Mouse (Mus musculus): ENCODE measurements around the gene Srebf2.
"Not testable (repeated sequence)": the region's sequence is repeated elsewhere in the genome, so short reads cannot be mapped to it uniquely, and the experiment has no call there.

Srebf2 gene

DNA sequence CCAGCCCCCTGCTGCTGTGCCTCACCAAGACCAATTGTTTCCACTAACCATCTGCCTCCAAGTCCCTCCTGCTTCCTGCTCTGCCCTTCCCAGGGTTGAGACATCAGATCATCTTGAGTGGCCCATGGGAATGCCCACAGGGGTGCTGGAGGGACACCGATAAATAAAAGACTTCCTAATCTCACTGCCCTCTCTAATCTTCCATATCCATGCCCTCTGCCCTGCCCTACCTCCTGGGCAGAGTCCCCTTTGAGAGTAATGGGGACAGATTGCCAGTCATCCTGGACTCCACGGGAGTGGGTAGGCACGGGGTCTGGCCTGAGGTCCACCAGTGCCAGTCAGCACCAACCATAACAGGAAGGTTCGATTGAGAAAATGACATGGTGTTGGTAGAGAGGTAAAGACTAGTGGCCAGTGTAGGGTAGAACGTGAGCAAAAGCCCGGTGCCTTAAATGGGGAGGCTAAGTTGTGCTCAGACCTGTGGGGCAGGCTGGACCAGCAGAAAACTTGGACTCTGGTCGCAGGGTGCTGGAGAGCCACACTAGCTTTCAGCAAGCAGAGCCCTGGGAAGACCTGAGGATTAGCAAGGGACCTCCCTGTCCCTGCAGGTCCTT lies 77.7 kb downstream of the Srebf2 start:
- DNase-seq (ENCODE audit: extremely low spot score), result no peak

DNA sequence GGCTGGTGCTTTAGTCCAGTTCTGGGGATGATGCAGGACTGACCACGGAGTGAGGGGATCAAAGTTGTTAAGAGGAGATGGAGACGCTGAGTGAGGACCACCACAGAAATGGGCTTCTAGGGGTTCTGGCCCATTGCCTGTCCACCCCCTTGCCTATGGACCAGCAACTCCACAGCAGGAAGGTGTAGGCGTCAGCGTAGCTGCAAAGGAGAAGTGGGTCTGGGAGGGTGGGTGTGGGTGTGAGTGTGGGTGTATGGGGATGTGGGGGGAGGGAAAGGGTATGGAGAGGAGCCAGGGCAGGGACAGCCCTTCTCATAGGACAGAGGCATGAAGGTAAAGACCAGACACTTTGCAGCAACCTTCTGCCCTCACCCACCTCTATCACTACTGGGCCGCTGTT lies 78.8 kb downstream of the Srebf2 start:
- no peak for DNase-seq (ENCODE audit: extremely low spot score)

DNA sequence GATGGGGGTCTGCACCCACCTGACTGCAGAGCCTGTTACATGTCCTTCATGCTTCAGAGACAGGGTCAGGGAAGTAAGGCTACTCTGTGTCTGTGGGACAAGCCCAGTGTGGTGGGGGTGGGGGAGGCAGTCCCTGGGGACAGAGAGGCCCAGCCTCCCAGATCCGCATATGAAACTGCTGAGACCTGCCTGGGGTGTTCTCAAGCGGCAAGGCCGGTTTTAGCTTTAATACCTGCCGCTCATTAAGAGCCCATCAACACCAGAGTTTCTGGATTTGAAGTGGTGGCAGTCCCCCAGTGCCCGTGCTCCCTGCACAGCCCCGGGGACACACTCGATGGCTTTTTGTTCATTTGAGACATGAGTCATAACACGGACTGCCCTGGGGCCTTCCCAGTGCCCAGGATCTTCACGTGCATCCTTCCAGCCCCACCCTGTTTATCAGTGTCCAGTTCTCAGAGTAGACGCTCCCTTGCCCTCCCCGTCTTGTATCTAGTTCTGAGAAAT lies 82.6 kb downstream of the Srebf2 start:
- no peak for DNase-seq (ENCODE audit: extremely low spot score)

DNA sequence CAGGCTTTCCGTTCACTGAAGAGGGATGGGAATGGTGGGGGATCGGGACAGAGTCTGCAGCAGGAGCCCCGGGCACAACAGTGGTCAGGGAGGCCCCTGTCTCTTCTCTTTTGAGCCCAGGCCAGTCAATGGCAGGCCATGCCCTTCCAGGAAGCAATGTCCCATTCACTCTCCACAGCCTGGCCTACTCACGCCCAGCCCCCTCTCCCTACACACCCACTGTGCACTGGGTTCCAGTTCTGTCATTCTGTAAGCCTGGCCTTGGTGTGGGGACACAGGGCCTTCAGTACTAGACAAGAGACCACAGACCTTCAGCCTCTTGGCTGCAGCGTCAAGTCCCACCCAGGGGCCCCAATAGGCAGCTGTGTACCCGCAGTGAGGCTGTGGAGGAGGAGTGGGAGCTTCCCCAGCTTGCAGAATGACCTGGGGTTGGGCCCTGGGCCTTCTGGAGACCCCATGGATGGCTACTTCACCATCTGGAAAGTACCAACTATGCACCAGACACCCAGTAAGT lies 83.2 kb downstream of the Srebf2 start:
- no peak for DNase-seq (ENCODE audit: extremely low spot score)

DNA sequence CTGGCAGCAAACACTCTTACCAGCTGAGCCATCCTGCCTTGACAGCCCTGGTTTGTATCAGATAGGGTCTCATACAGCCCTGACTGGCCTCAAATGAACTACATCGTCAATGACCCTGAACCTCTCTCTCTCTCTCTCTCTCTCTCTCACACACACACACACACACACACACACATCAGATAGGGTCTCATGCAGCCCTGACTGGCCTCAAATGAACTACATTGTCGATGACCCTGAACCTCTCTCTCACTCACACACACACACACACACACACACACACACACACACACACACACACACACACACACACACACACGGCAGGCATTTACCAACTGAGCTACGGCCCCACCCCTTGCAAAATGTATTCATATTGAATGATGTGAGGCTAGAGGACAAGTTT lies 84.1 kb downstream of the Srebf2 start:
- no peak for DNase-seq (ENCODE audit: extremely low spot score)

DNA sequence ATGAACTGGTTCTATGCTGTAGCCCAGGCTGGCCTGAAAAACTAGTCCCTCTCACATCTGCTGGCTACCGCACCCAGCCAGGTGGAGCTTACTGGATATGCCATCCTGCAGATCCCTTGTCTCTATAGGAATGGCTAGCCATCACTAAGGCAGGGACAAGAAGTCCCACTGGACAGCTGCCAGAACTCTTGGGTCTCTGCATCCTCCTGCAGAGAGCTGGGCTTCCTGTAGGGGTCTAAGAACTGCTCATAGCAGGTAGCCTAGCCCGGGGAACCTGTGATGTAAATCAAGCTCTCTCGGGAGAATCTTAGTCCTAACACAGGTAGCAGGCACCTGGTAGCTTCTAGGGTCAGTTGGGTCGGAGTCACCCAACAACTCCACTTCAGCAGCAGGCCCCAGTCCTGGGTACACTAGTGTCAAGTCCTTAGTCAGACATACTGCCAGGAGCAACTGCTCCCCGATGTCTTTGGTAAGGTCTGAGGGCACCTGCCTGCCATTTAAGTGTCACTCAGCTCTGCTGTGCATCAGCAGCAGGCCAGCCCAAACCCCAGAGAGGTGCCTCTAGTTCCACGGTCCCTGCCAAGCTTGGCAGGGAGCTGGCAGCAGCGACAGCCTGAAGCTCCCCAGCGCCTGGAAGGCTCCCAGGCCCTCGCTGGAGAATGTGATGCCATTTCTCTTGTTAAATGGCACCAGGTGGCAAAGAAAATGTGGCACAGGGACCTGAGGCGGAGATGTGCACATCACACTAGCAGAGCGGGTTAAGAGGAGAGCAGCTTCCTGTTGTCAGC lies 84.8 kb downstream of the Srebf2 start:
- DNase-seq (ENCODE audit: extremely low spot score), result no peak

DNA sequence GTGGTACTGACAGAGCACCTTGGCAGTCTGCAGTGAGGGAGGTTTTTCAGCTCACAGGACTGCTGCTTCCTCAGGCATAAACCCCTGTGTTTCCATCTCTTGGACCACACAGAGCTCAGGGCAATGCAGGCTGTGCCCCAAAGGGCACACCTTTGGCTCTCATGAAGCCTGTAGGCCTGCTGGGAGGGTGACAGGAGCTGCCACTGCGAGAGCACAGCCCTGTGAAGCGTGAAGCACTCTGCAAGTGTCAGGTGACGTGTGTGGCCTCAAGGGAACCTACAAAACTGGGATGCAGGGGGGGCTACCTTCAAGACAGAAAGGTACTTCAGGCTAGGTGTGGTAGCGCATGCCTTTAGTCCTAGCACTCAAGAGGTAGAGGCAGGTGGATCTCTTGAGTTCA lies 85.7 kb downstream of the Srebf2 start:
- no peak for DNase-seq (ENCODE audit: extremely low spot score)

DNA sequence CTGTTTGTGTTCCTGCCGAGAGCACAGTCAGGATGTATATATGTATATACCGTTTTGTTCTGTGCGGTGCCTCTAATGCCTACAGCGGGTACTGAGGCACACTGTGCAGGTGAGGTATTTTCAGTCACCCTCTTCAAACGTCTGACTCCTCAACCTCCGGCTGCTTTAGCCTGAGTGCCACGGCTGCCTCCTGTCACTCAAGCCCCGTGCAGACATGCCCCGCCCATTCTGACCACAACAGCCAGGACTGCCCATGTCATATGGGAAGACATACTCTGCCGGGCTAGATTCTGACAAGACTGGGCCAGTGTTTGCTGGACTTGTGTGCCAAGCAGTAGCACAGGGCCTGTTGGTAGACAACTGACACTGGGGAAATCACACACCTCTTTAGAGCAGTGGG lies 88.7 kb downstream of the Srebf2 start:
- DNase-seq (ENCODE audit: extremely low spot score), result no peak

DNA sequence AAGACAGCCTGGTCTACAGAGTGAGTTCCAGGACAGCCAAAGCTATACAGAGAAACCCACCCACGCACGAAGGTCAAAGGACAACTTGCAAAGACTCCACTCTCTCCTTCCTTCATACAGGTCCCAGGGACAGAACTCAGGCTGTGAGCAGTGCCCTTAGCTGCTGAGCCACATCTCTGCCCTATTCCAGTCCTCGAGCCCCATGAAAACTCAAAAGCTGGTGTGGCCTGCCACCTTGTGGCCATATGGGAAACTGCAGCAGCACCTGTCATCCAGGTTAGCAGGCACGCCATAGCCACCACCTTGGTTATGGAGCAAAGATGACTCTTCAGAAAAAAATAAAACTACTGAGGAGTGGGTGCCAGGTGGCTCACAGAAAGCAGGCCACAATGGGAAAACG lies 89.6 kb downstream of the Srebf2 start:
- peak; percentile 77 for DNase-seq (ENCODE audit: extremely low spot score)

DNA sequence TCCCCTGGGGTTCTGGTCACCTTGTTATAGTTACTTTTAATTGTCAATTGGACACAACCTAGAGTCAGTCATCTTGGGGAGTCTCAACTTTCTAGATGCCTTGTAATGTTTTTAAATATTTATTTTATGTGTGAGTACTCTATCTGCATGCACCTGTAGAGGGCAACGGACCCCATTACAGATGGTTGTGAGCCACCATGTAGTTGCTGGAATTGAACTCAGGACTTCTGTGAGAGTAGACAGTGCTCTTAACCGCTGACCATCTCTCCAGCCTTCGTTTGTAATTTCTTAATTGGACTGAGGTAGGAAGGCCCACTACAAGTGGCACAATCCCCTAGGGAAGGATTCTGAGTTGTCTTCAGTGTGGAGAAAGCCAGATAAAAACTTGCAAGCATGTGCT lies 96.3 kb downstream of the Srebf2 start:
- no peak for DNase-seq (ENCODE audit: extremely low spot score)

DNA sequence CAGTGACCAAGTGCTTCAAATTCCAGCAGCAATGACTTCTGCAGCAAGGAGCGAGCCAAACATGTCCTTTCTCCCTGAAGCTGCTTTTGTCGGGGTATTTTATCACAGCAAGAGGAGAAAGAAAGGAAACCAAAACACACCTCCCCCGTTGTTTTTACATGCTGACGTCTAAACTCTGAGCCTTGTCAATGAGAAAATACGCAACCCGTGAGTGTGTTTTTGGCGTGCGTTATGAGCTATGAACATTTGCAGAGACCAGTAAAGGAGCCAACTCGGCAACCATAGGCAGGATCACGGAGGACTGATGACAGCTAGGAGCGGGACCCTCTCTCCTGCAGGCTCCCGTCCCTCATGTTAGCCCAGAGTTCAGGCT lies 96.7 kb downstream of the Srebf2 start:
- no peak for DNase-seq (ENCODE audit: extremely low spot score)

DNA sequence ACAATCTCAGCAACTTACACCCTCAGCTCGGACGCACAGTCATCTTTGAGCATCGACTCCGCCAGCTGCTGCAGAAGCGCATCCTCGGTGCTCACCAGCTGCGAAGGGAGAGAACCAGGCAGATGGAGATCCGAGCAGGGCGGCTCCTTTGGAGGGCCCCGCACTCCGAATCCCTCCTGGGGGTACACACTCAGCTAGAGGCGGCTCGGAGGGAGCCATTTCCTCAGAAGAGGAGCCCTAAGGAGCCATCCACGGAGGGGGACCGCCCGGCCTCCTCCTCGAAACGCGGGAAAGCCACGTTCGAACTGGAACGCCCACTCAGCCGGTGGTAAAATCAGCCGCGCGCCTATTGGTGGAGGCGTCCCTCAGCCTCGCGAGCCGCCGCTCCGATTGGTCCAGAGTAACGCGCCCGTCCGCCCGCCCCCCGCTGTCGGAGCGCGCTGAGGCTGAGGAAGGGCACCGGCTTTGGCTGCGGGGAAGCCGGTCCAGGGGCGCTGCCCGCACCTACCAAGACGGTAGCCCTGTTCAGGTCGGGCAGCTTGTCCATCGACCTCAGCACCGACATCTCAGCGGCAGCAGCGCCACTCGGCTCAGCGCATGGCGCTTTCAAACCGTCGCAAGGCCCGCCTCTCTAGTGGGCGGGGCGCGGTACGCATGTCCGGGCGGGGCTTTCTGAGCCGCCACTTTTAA lies 97.3 kb downstream of the Srebf2 start, which contains the start of gene Cenpm:
Gene Cenpm (minus strand): TSS at position 634 of the 690 bp plus-strand sequence.
- peak; percentile 92 for DNase-seq (ENCODE audit: extremely low spot score)

DNA sequence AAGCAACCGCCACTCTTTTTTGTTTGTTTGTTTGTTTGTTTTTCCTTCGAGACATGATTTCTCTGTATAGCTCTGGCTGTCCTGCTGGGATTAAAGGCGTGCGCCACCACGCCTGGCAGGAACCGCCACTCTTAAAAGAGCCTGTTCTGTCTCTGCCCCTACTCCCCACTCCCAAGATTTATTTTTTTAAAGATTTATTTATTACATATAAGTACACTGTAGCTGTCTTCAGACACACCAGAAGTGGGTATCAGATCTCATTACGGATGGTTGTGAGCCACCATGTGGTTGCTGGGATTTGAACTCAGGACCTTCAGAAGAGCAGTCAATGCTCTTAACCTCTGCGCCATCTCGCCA lies 97.8 kb downstream of the Srebf2 start:
- DNase-seq (ENCODE audit: extremely low spot score), result not testable (repeated sequence)

DNA sequence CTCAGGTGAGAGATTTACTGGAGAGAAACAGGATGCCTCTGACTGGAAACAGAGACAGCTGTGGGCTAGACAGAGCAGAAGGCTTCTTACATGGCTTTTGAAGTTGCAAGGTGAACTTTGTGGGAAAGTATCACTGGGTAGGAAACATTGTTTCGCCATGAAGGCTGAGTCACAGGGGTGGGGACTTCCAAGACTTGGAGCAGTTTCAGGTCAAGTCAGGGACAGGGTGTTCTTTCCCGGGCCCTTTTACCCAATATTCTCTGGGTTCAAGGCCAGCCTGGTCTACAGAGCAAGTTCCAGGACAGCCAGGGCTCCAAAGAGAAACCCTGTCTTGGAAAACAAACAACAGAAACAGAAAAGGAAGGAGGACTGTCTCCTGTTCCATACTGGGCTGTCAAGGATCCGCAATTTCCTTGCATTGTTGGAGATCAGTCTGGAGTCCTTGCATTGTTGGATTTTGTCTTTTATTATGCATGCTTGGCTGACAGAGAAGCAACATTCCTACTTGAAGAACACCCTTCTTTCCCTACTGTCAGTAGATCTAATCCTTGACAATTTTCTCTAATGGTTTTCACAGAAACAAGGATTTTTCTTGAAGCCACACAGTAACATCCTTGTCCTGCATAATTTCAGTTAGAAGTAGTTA lies 100.3 kb downstream of the Srebf2 start:
- no peak for DNase-seq (ENCODE audit: extremely low spot score)

DNA sequence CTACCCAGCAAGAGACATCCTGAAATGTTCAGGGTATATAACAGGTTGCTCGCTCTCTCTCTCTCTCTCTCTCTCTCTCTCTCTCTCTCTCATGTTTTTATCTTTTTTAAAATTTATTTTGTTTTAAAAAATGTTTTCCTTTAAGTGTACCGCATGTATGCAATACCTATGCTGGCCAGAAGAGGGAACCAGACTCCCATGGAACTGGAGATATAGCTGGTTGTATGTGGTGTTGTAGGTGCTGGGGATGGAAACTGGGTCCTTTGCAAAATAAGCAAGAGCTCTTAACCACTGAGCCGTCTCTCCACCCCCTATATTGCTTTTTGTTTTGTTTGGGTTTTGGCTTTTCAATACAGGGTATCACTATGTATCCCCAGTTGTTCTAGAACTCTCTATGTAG lies 104.6 kb downstream of the Srebf2 start:
- DNase-seq (ENCODE audit: extremely low spot score), result no peak

DNA sequence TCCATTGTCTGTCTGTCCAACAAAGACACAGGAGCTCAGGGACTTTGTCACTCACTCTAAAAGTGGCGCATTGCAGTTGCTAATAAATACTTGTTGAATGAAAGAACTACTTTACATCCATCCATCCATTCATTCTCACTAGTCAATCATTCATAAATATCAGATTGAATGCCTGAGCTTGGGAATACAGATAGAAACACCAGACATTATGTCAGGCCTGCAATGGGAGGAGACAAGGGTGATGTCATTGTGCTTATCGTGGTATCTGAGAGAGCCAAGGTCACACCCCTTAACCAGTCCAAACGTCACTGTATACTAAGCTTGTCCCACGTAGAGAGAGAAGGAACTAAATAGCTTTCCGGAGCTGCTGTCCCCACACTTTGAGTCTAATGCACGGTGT lies 105.1 kb downstream of the Srebf2 start, which contains the start of gene 1500009C09Rik:
Gene 1500009C09Rik (plus strand): TSS at position 301 of the 400 bp plus-strand sequence.
- no peak for DNase-seq (ENCODE audit: extremely low spot score)
